Mouse (Mus musculus) embryonic facial prominence, embryonic 11.5 days (tissue): ENCODE data around the gene Sftpd. TPM values are rescaled to one million over a fixed set of nuclear protein-coding genes. Genes with fewer than 3 reads are reported as not detected.

ENCODE experiments used
- ATAC-seq: fragments of 200-750 bp; cut with Nextera tagmentation; replicated peaks from 2 replicates; pipeline ENCODE4 v1.8.0; 2017; ENCODE audit warnings: low read depth; ENCODE audit not compliant: insufficient number of reproducible peaks, low FRiP score, low TSS enrichment
- DNase-seq: peaks from one replicate; pipeline ENCODE4 v3.0.0-alpha.2; 2015; ENCODE audit warnings: low spot score
- H3K27ac ChIP-seq: fragments of 300-500 bp; sonication (generic); replicated peaks from 2 replicates; pipeline ENCODE4 v1.5.1; 2014; ENCODE audit warnings: mild to moderate bottlenecking, low read depth, low read length, control low read depth
- H3K27me3 ChIP-seq: fragments of 300-500 bp; sonication (generic); 2 replicates; pipeline ENCODE4 v1.6.1; 2014; ENCODE audit warnings: mild to moderate bottlenecking, low read length, moderate library complexity, mixed read lengths; ENCODE audit not compliant: control insufficient read depth, insufficient read depth
- H3K36me3 ChIP-seq: fragments of 300-500 bp; sonication (generic); replicated peaks from 2 replicates; pipeline ENCODE4 v1.6.1; 2014; ENCODE audit warnings: low read depth, mild to moderate bottlenecking, low read length, moderate library complexity, mixed read lengths; ENCODE audit not compliant: control insufficient read depth, insufficient read depth
- H3K4me1 ChIP-seq: fragments of 300-500 bp; sonication (generic); 2 replicates; pipeline ENCODE4 v1.6.1; 2014; ENCODE audit warnings: low read length, mixed read lengths; ENCODE audit not compliant: control insufficient read depth, insufficient read depth
- H3K4me2 ChIP-seq: fragments of 300-500 bp; sonication (generic); 2 replicates; pipeline ENCODE4 v1.6.1; 2014; ENCODE audit warnings: low read depth, mild to moderate bottlenecking, control low read depth, low read length, moderate library complexity
- H3K4me3 ChIP-seq: fragments of 300-500 bp; sonication (generic); 2 replicates; pipeline ENCODE4 v1.5.1; 2014; ENCODE audit warnings: low read depth, low read length, control low read depth
- H3K9ac ChIP-seq: fragments of 300-500 bp; sonication (generic); replicated peaks from 2 replicates; pipeline ENCODE4 v1.6.1; 2014; ENCODE audit warnings: mild to moderate bottlenecking, control low read depth, low read length
- H3K9me3 ChIP-seq: fragments of 300-500 bp; sonication (generic); replicated peaks from 2 replicates; pipeline ENCODE4 v1.6.1; 2016; ENCODE audit warnings: mild to moderate bottlenecking, low read length, inconsistent platforms, mixed read lengths; ENCODE audit not compliant: control insufficient read depth
- WGBS: fragments of 180-500 bp; shearing (Covaris S2); extraction: QIAGEN DNeasy Blood & Tissue Kit; methylation state at CpG from one replicate; pipeline ENCODE4 v1.1.7; 2014; 5-methylcytosine and 5-hydroxymethylcytosine counted together
- polyA plus RNA-seq: library from polyadenylated mRNA; unstranded; fragments of >200 nt; fragmentation: Nextera tagmentation; extraction: Ambion mirVana; gene quantifications from 2 replicates; pipeline ENCODE4 v1.2.1, GENCODE M21; 2014

Gene Sftpd
- polyA plus RNA-seq, 1 experiment from 2014 or later = not detected

GRCm38 (mm10) chr14:41160743-41161142 is 24.2 kb downstream of the Sftpd start:
- Histone ChIP-seq H3K9me3 (no peaks in the 10 kb centered on the region), H3K4me1 (no peaks in the 10 kb centered on the region), H3K4me3 (no peak overlapping the region), H3K36me3 (no peaks in the 10 kb centered on the region), H3K4me2 (no peak overlapping the region), H3K27ac (no peak overlapping the region), H3K9ac (no peak overlapping the region), H3K27me3 (no peaks in the 10 kb centered on the region)
- 6% methylated on average over 1 of the region's 1 CpGs for WGBS
- ATAC-seq (no peak), DNase-seq (peak; percentile 3)

DNA sequence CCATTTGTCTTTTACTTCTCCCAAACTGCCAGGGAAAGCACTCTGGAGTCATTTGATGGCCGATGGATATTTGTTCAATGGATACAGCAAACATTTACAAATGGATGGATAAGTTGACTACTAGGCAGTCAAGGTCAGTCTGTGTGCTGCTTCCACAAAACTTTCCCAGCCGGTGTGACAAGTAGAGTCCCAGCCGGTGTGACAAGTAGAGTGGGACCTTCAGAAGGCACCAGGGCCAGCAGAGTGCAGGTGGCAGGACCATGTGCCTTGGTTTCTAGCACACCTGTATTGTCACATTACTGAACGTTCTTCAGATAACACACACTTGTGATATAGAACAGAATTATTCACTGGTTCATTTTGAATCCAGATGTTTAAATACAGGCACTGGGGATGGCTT is 24.9 kb downstream of the Sftpd start:
- H3K9ac ChIP-seq = no peak overlapping the region
- ATAC-seq = no peak
- no peak overlapping the region for H3K27ac ChIP-seq
- no peaks in the 10 kb centered on the region for H3K9me3 ChIP-seq
- no peaks in the 10 kb centered on the region for H3K4me1 ChIP-seq
- H3K36me3 ChIP-seq = no peaks in the 10 kb centered on the region
- no peaks in the 10 kb centered on the region for H3K27me3 ChIP-seq
- H3K4me3 ChIP-seq = no peak overlapping the region
- 79% methylated on average over 4 of the region's 4 CpGs for WGBS
- H3K4me2 ChIP-seq = no peak overlapping the region
- no peak for DNase-seq

- no peaks in the 10 kb centered on the region for H3K4me1 ChIP-seq
- no peak for ATAC-seq
- DNase-seq = no peak
- no peaks in the 10 kb centered on the region for H3K27me3 ChIP-seq
- H3K27ac ChIP-seq = no peak within 1 kb of the TSS
- no peak within 1 kb of the TSS for H3K4me2 ChIP-seq
- no peak within 1 kb of the TSS for H3K4me3 ChIP-seq
- no peaks in the 10 kb centered on the region for H3K9me3 ChIP-seq
- no peak within 1 kb of the TSS for H3K9ac ChIP-seq
- no peaks in the 10 kb centered on the region for H3K36me3 ChIP-seq
- WGBS = 81% methylated on average over 7 of the region's 7 CpGs
Measured at GRCm38 (mm10) chr14:41151220-41151898, 33.6 kb downstream of the Sftpd start, which contains the start of gene Mbl1. Gene Mbl1 (plus strand): TSS chr14:41151458.

DNA sequence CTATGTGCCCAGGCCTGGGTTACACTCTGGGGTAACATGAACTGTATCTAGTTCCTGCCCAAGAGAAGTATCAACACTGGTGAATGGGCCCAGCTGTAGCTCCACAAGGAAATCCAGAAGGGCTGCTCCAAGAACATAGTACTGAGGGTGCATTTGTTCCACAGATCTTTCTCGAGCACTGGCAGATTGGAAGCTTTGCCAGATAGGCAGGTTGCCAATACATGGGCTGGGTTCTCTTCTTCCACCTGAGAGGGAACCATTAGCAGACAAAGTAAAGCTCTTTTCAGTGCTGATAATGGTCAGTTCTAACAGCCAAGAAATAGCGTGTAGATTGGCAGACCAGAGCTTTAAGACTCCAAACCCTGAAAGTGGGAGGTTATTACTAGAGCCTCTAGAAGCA is 37.6 kb downstream of the Sftpd start:
- H3K27ac ChIP-seq = no peak overlapping the region
- WGBS = 85% methylated on average over 2 of the region's 2 CpGs
- H3K4me3 ChIP-seq = no peak overlapping the region
- H3K9me3 ChIP-seq = no peaks in the 10 kb centered on the region
- DNase-seq (no peak), ATAC-seq (no peak)
- no peaks in the 10 kb centered on the region for H3K36me3 ChIP-seq
- no peaks in the 10 kb centered on the region for H3K4me1 ChIP-seq
- H3K9ac ChIP-seq = no peak overlapping the region
- no peaks in the 10 kb centered on the region for H3K27me3 ChIP-seq
- H3K4me2 ChIP-seq = no peak overlapping the region

- Histone ChIP-seq H3K27ac (no peak overlapping the region), H3K4me1 (no peaks in the 10 kb centered on the region), H3K27me3 (no peaks in the 10 kb centered on the region), H3K4me2 (no peak overlapping the region), H3K36me3 (no peaks in the 10 kb centered on the region), H3K9ac (no peak overlapping the region), H3K9me3 (no peaks in the 10 kb centered on the region), H3K4me3 (no peak overlapping the region)
- 77% methylated on average over 3 of the region's 3 CpGs for WGBS
- DNase-seq = no peak
- ATAC-seq = no peak
Measured at GRCm38 (mm10) chr14:41146922-41147321, 38.0 kb downstream of the Sftpd start.

DNA sequence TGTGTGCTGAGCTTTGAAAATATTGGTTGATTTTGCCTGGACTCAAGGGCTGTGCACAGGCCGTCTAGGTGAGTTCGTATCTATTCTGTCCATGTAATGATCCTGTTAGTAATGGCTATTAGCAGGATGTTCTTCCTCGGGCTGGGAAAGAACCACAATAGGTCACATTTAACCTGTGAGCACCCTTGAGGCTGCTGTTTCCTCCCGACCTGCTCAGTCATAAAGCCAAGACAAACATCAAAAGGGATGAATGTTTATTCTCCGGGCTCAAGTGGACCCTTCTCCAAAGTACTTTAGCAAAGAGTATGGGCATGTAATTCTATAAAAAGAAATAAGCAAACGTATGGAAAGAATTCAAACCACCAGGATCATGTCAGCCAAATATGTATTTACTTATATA is 38.9 kb downstream of the Sftpd start:
- Histone ChIP-seq H3K27ac (no peak overlapping the region), H3K9ac (no peak overlapping the region), H3K4me2 (no peak overlapping the region), H3K9me3 (no peaks in the 10 kb centered on the region), H3K4me1 (no peaks in the 10 kb centered on the region), H3K27me3 (no peaks in the 10 kb centered on the region), H3K36me3 (no peaks in the 10 kb centered on the region), H3K4me3 (no peak overlapping the region)
- no peak for ATAC-seq
- 66% methylated on average over 6 of the region's 6 CpGs for WGBS
- no peak for DNase-seq

DNA sequence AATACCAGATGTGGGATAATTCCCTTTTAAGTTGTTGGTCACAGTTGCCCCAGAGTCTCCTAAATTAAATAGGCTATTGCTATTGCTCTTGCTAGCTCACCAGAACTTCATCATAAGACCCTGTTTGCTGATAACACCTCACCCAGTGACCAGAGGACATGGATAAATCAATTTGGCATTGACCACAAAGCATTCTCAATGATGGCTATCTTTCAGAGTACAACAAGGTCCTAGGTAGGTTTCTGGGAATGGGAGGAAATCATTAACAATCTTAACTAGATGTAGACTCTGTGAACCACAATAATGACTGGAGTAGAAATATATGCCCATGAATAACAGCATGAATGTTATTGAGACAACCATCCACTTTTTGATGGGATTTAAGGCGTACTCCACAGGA is 44.3 kb downstream of the Sftpd start:
- H3K27me3 ChIP-seq = no peaks in the 10 kb centered on the region
- H3K4me3 ChIP-seq = no peak overlapping the region
- H3K4me2 ChIP-seq = no peak overlapping the region
- H3K36me3 ChIP-seq = no peaks in the 10 kb centered on the region
- no peaks in the 10 kb centered on the region for H3K4me1 ChIP-seq
- WGBS = 91% methylated on average over 1 of the region's 1 CpGs
- DNase-seq (no peak), ATAC-seq (no peak)
- no peak overlapping the region for H3K27ac ChIP-seq
- no peaks in the 10 kb centered on the region for H3K9me3 ChIP-seq
- H3K9ac ChIP-seq = no peak overlapping the region

DNA sequence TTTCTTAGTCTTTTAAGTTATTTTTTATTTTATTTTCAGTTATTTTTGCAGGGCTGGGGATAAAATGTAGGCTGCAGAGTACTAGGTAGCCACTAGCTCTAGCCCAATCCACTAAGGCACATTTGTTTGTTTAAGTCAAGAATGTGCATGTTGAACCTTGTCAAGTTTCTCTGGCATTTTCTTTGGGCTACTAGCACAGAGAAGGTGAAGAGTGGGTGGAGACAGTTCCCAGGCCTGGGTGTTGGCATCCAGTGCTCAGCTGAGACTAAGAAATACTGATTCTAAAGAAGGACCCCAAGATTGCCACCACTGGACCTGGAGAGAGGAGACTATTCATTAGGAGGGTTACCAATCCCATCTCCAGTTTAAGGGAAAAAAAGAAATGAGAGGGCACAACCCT is 47.9 kb downstream of the Sftpd start:
- no peak for ATAC-seq
- H3K4me1 ChIP-seq = no peaks in the 10 kb centered on the region
- H3K4me3 ChIP-seq = no peak overlapping the region
- no peaks in the 10 kb centered on the region for H3K36me3 ChIP-seq
- H3K9ac ChIP-seq = no peak overlapping the region
- no peak overlapping the region for H3K27ac ChIP-seq
- H3K4me2 ChIP-seq = no peak overlapping the region
- H3K9me3 ChIP-seq = no peaks in the 10 kb centered on the region
- H3K27me3 ChIP-seq = no peaks in the 10 kb centered on the region
- DNase-seq = no peak
